Mouse (Mus musculus): ENCODE measurements around the gene Slc4a7. TPM values are rescaled to one million over a fixed set of nuclear protein-coding genes. Genes with fewer than 3 reads are reported as not detected.
"Not testable (repeated sequence)": the region's sequence is repeated elsewhere in the genome, so short reads cannot be mapped to it uniquely, and the experiment has no call there.

Gene Slc4a7
- polyA plus RNA-seq, 1 experiment from 2014 or later: 40.3 TPM

DNA sequence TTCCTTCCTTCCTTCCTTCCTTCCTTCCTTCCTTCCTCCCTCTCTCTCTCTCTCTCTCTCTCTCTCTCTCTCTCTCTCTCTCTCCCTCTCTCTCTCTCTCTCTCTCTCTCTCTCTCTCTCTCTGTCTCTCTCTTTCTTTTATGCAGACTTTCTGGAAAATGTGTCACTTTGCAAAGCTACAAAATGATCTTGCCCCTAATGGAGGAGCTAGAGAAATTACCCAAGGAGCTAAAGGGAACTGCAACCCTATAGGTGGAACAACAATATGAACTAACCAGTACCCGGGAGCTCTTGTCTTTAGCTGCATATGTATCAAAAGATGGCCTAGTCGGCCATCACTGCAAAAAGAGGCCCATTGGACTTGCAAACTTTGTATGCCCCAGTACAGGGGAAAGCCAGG, 101.0 kb downstream of the Slc4a7 start, which contains the start of gene Nek10:
Gene Nek10 (plus strand): TSS at position 301 of the 400 bp plus-strand sequence.
- H3K4me3 ChIP-seq; H3K4me2 ChIP-seq; H3K27me3 ChIP-seq; H3K36me3 ChIP-seq (ENCODE audit: poor library complexity, severe bottlenecking); H3K9ac ChIP-seq; H3K4me1 ChIP-seq; H3K9me3 ChIP-seq (replicated peaks); ATAC-seq; H3K27ac ChIP-seq: not testable (repeated sequence)
- WGBS: 78% methylated on average over 2 of the region's 2 CpGs

DNA sequence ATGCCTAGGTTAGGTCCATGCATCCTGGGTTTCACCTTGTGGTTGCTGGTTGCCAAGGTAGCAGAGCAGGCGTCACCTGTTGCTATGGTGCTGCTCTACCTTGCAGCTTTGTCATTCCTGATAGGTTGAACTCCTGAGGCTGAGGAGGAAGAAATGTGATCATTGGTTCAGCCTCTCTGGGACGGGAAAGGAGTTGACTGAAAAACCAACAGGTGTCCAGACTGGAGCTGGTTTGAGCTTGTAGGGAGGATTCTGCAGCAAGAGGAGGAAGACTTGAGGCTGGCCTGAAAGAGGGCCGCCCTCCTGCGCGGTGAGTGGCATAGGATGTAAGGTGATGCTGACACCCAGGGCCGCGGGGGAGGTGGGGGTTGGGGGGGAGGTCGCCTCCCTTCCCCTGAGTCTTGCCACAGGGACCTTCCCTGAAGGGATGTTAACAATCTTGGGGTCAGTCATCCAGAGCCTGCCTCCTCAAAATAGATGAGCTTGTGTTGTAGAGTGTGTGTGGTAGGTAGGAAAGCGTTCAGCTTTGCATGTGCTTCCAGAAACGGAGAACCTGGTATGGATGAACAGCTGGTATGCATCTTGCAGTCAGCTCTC, 101.9 kb downstream of the Slc4a7 start:
- no peaks in the 10 kb centered on the region for H3K9me3 ChIP-seq (replicated peaks)
- no peak overlapping the region for H3K4me2 ChIP-seq
- peak; percentile 77 for ATAC-seq
- H3K9ac ChIP-seq: no peak overlapping the region
- no peaks in the 10 kb centered on the region for H3K4me1 ChIP-seq
- WGBS: 18% methylated on average over 10 of the region's 10 CpGs
- H3K27ac ChIP-seq: no peak overlapping the region
- no peak overlapping the region for H3K4me3 ChIP-seq
- no peaks in the 10 kb centered on the region for H3K27me3 ChIP-seq
- peaks cover 9% of the 10 kb centered on the region for H3K36me3 ChIP-seq (ENCODE audit: poor library complexity, severe bottlenecking)

DNA sequence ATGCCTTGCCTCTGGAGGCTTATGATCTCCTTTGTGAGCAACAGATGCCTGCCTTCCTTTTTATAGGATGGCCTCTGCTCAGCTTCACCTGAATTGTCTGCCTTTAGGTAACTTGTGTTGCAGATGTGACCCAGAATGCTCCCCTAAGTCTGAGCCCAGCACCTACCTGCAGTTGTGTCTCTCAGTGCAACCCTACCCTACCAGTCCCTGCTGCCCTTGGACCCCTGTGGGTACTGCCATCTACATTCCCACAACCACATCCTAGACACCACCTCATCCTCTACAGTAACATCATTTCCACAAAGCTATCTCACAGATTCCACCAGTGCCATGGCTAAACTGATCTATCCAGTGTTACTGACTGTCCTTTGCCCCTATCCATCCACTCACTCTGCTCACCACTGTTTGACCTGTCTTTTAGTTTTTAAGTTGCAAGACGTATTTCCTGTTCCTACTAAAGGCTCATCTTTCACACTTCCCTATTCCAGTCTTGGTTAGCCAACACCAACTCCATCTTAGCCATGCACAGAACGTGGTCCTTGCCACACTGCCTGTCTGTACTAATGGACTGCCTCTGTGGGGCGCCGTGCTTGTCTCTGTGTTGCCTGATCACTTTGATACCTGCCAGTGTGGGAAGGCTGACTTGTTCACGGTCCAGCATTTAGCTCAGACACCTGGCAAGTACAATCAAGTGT, 102.6 kb downstream of the Slc4a7 start:
- H3K36me3 ChIP-seq (ENCODE audit: poor library complexity, severe bottlenecking): peaks cover 9% of the 10 kb centered on the region
- H3K4me1 ChIP-seq: no peaks in the 10 kb centered on the region
- no peak overlapping the region for H3K4me3 ChIP-seq
- H3K4me2 ChIP-seq: no peak overlapping the region
- no peaks in the 10 kb centered on the region for H3K27me3 ChIP-seq
- no peaks in the 10 kb centered on the region for H3K9me3 ChIP-seq (replicated peaks)
- H3K9ac ChIP-seq: no peak overlapping the region
- peak; percentile 46 for ATAC-seq
- no peak overlapping the region for H3K27ac ChIP-seq
- WGBS: 74% methylated on average over 5 of the region's 5 CpGs

DNA sequence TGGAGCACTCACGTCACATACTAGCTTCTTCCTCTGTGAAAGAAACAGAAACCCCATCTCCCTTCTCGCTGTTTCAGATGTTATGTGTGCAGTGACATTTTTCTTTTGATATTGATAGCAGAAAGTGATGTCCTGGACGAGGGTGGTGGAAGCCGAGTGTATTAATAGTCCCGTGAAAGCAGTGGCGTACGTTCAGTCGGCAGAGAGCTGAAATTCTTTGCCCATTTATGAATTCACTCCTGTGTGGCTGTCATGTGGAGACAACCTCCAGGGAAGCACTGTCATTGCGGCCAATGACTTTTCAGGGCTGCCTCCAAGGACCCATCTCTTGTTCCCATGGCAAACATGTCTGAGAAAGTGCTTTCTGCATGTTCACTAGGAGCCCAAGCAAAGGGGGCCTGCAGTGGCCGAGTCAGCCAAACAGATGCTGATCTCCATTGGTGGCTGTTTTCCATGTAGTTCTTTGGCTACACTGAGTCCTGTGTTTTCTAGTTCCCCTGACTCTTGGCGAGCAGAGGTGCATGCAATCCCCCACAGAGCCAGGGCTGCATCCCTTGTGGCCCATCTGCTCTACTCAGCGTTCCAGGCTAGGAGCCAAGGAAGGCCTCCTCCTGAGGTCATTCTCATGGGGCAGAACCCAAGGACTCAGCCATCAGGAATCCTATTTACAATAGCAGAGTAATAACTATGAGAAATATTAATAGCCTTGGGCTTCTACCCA, 130.6 kb downstream of the Slc4a7 start:
- Histone ChIP-seq H3K4me2 (no peak overlapping the region), H3K9me3 (replicated peaks) (no peaks in the 10 kb centered on the region), H3K27me3 (no peaks in the 10 kb centered on the region), H3K4me1 (no peaks in the 10 kb centered on the region), H3K36me3 (ENCODE audit: poor library complexity, severe bottlenecking) (no peaks in the 10 kb centered on the region), H3K4me3 (no peak overlapping the region), H3K27ac (no peak overlapping the region), H3K9ac (no peak overlapping the region)
- peak; percentile 24; the same call in 1 of the 2 replicates for ATAC-seq
- WGBS: 83% methylated on average over 12 of the region's 12 CpGs

DNA sequence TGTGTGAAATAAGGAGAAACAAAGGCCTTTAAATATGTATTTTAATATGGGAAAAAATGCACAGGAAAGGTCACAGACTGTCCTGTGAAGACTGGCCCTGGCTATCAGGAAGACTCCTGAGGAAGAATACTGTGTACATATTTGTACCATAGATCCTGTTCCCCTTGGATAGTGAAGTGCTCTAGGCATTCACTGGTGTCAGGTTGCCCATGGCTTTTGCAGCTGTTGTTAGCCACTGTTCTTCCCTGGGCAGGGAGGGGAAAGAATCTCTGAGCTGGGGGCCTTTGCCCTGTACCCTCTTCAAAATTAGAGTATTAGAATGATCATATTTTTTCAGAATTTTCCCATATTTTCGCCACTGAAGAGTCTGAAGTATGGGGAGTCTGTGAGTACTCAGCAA, 131.4 kb downstream of the Slc4a7 start:
- H3K4me2 ChIP-seq: no peak overlapping the region
- WGBS: 71% methylated on average over 1 of the region's 1 CpGs
- no peaks in the 10 kb centered on the region for H3K36me3 ChIP-seq (ENCODE audit: poor library complexity, severe bottlenecking)
- H3K4me3 ChIP-seq: no peak overlapping the region
- no peaks in the 10 kb centered on the region for H3K9me3 ChIP-seq (replicated peaks)
- no peak overlapping the region for H3K9ac ChIP-seq
- H3K4me1 ChIP-seq: no peaks in the 10 kb centered on the region
- H3K27ac ChIP-seq: no peak overlapping the region
- no peaks in the 10 kb centered on the region for H3K27me3 ChIP-seq
- no peak for ATAC-seq

- WGBS: 81% methylated on average over 2 of the region's 2 CpGs
These were observed 132.2 kb downstream of the Slc4a7 start for GRCm38 (mm10) chr14:14834266-14834665.

DNA sequence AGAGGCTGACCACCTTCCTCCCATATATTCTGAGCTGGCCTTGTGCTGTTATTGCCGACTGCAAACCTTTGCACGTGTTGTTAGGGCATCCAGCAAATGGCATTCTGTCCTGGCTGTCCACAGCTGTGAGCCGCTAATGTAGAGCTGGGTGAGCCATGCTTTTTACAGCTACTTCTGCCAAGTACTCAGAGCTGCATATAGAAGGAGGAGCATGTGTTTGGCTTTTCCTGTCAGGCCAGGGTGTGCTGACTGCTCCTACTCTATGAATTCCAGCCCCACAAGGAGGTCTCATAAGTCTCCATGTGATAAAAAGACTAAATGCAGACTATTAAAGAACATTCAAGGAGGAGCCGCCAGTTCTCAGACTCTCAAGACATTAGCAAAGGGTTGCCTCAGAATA, 135.5 kb downstream of the Slc4a7 start:
- Histone ChIP-seq H3K27me3 (no peaks in the 10 kb centered on the region), H3K36me3 (ENCODE audit: poor library complexity, severe bottlenecking) (no peaks in the 10 kb centered on the region), H3K27ac (no peak overlapping the region), H3K9me3 (replicated peaks) (no peaks in the 10 kb centered on the region), H3K4me2 (no peak overlapping the region), H3K4me1 (no peaks in the 10 kb centered on the region), H3K9ac (no peak overlapping the region), H3K4me3 (no peak overlapping the region)
- 87% methylated on average over 4 of the region's 4 CpGs for WGBS
- ATAC-seq: no peak

More at GRCm38 (mm10) chr14:14834266-14834665, 132.2 kb downstream of the Slc4a7 start:
- Histone ChIP-seq H3K9ac (no peak overlapping the region), H3K4me3 (no peak overlapping the region), H3K27me3 (no peaks in the 10 kb centered on the region), H3K27ac (no peak overlapping the region), H3K9me3 (replicated peaks) (no peaks in the 10 kb centered on the region), H3K36me3 (ENCODE audit: poor library complexity, severe bottlenecking) (no peaks in the 10 kb centered on the region), H3K4me1 (no peaks in the 10 kb centered on the region), H3K4me2 (no peak overlapping the region)
- no peak for ATAC-seq

GRCm38 (mm10) chr14:14838109-14838508, 136.0 kb downstream of the Slc4a7 start:
- no peak overlapping the region for H3K9ac ChIP-seq
- no peaks in the 10 kb centered on the region for H3K36me3 ChIP-seq (ENCODE audit: poor library complexity, severe bottlenecking)
- H3K4me2 ChIP-seq: no peak overlapping the region
- H3K27ac ChIP-seq: no peak overlapping the region
- no peak overlapping the region for H3K4me3 ChIP-seq
- H3K27me3 ChIP-seq: no peaks in the 10 kb centered on the region
- H3K4me1 ChIP-seq: no peaks in the 10 kb centered on the region
- ATAC-seq: no peak
- H3K9me3 ChIP-seq (replicated peaks): no peaks in the 10 kb centered on the region
- WGBS: 64% methylated on average over 1 of the region's 1 CpGs

DNA sequence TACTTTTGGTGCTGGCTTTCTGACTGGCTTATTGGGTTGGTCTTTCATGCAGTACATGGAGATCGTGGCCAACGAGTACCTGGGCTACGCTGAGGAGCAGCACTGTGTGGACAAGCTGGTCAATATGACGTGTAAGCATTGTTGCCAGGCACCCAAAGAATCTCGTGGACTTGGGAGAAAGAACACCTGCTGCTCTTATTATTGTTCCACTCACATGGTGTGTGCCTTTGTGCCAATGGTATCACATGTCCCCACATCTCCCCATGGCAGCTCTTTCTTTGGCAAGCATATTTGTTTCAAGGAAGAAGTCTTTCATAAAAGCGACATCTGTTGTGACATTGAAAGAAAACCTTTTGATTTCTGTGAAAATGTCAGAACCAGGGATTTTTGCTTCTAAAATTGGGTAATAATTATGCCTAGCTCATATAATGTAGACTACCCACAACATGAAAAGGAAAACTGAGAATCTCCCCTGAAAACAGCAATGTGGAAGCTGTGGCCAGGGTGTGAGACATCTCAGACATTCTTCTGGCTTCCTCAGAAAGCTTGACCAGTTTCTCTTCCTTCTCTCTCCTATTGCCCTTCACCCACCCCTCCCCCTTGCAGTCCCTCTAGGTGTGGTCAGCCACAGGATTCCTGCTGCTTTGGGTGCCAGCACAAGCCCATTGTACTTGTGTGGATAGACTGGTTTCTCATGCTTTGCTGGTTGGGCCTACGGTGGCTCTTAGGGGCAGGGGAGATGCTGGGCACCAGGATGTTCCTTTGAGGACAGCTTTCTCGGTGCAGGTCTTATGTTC, 140.9 kb downstream of the Slc4a7 start:
- Histone ChIP-seq H3K36me3 (ENCODE audit: poor library complexity, severe bottlenecking) (no peaks in the 10 kb centered on the region), H3K4me2 (no peak overlapping the region), H3K27ac (no peak overlapping the region), H3K27me3 (no peaks in the 10 kb centered on the region), H3K9ac (no peak overlapping the region), H3K4me1 (no peaks in the 10 kb centered on the region), H3K9me3 (replicated peaks) (no peaks in the 10 kb centered on the region), H3K4me3 (no peak overlapping the region)
- ATAC-seq: no peak
- 69% methylated on average over 8 of the region's 8 CpGs for WGBS
